Mouse (Mus musculus): ENCODE results near the gene Flt3l.
"Not testable (repeated sequence)": the region's sequence is repeated elsewhere in the genome, so short reads cannot be mapped to it uniquely, and the experiment has no call there.

The Flt3l gene

GRCm38 (mm10) chr7:45144368-45145174, 8.3 kb upstream of the Flt3l start:
- DNase-seq (ENCODE audit: low read depth, low spot score), result no peak

GRCm38 (mm10) chr7:45141914-45142313, 5.7 kb upstream of the Flt3l start:
- no peak for DNase-seq (ENCODE audit: low read depth, low spot score)

GRCm38 (mm10) chr7:45141319-45141718, 5.1 kb upstream of the Flt3l start:
- no peak for DNase-seq (ENCODE audit: low read depth, low spot score)

GRCm38 (mm10) chr7:45139904-45140723, 3.9 kb upstream of the Flt3l start:
- no peak for DNase-seq (ENCODE audit: low read depth, low spot score)

GRCm38 (mm10) chr7:45138403-45138802, 2.2 kb upstream of the Flt3l start:
- no peak for DNase-seq (ENCODE audit: low read depth, low spot score)

DNA sequence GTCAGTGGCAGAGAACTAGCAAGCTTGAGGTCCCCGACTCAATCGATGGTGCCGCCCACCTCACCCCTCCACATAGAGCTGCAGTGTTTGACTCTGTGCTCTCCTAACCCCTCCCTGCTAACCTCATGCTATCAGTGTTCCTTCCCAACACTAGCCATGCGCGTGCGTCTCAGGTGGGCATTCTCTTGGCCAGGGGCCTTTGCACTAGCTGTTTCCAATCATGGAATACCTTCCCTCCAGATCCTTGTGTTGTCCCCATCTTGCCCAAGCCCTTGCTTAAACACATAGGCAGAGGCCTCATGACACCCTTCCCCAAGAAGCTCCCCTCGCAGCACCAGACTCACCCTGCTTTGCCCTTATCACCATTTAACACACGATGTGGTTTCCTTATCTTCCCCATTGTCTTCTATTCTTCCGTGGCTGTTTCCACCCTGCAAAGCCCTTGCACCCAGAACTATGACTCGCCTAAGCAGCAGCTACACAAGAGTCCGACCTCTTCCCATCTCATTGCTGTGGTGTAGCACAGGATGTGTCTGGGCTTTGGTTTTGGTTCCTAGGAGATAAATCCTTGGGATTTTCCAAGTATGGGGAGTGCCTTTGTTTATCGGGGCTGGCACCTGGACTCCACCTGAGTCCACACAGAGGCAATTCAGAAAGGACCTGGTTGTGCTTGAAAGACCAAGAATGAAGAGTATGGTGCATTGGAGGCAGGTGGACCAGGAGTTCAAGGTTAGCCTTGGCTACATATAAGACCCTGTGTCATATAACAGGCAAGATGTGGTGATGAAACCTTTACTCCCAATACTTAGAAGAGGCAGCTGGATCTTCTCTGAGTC, 1.2 kb upstream of the Flt3l start:
- no peak for DNase-seq (ENCODE audit: low read depth, low spot score)

DNA sequence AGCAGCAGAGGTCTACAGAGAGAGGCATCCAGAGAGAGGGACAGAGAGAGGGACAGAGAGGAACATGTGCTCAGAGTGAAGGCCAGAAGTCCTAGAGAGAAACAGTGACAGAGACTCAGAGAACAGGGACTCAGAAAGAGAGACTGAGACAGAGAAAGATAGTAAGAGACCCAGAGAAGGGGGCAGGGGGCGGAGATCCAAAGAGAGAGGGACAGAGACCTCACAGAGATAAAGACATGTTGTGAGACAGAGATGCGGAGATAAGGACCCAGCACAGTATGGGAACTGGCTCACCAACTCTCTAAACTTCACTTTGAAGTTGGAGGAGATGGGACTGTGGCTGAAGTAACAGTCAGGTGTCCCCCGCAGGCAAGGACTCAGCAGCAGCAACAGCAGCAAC, 862 bp downstream of the Flt3l start:
- no peak for DNase-seq (ENCODE audit: low read depth, low spot score)

DNA sequence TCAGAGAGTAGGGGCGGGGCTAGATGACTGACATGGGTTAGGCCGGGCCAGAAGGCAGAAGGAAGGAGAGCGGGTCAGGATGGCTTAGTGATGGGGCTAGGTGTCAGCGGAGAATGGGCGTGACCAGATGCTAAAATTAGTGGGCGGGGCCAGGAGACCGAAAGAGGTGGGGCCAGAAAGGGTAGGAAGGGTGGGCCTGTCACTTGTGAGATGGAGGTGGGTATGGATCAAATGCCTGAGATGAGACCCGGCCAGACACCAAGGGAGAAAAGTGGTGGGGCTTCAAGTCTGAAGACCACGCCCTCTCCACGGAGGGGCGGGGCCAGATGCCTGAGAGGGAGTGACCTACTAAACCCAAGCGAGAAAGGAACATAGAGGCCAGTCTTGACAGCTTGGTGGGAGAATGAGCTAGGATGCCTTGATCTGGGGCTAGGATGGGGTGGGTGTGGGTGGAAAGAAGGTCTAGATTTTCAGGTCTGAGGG, 1.6 kb downstream of the Flt3l start:
- peak; percentile 97 for DNase-seq (ENCODE audit: low read depth, low spot score)

DNA sequence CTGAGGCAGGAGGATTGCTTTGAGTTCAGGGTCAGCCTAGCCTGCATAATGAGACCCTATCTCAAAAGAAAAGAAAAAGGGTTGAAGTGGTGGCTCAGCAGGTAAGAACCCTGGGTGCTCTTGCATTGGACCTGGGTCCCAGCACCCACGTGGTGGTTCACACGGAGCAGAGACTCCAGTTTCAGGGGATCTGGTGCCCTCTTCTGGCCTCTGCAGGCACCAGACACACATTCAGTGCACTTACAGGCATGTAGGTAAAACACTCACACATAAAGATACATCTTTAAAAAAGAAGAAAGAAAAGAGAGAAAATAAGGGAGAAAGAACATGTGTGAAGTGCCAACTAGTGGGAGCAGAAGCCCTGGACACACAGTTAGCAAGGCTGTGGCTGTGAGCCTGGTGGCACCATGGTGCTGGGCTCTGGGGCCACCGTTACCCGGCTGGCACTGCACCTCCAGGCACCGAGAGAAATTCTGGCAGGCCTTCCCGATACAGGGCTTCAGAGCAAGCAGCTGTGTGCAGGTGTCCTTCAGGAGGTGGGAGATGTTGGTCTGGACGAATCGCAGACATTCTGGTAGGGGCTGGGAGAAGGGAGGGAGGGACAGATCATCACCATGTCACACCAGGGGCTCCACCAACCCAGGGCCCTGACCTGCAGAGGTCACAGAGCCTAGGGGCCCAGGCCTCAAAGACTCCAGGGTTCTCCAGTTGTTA, 2.6 kb downstream of the Flt3l start:
- peak; percentile 87 for DNase-seq (ENCODE audit: low read depth, low spot score)

GRCm38 (mm10) chr7:45131850-45132249, 4.4 kb downstream of the Flt3l start:
- DNase-seq (ENCODE audit: low read depth, low spot score), result no peak

DNA sequence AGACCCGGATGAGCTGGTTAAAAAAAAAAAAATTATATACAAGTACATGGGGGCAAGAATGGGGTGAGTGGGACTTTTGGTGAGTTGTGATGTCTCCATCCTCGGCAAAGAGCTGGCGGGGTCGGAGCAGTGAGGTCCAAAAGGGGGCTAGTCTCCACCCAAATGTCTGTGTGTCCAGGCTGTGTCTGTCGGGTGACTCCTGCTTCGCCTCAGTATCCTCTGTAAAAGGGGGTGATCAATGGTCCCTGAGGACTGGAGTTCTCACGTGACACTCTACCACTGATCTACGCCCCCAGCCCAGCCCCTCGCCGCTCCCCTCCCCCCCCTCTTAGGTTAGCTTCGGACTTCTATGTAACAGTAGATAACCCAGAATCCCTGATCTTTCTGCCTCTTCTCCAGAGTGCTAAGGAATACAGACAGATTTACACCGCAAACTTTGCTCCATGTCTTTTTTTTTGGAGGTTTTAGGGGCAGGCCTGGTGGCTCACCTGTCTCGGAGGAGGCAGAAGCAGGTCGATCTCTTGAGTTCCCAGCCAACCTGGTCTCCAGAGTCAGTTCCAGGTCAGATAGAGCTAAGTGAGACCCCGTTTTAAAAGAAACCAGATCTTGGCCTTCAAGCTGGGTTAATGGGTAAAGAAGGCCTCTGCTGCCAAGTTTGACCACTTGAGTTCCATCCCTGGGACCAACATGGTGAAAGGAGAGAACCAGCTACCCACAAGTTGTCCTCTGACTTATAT, 6.3 kb downstream of the Flt3l start:
- DNase-seq (ENCODE audit: low read depth, low spot score), result peak; percentile 67

DNA sequence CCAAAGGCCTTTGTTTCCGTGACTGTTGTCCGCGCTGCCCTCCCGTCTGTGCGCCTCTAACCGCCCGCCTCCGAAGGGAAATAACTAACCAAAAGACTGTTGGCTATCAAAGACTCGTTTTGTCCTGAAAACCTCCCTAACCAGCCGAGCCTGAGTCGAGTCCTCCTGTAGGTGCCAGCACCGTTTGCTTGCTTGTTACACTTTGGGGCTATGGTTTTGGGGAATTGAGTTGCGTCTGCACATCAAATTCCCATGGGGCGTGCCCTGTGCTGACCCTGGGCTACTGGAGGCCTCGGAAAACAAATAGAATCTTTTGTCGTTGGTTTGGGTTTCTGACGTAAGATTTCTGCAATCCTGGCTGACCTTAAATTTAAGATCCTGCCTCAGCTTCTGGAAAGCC, 6.9 kb downstream of the Flt3l start:
- DNase-seq (ENCODE audit: low read depth, low spot score), result no peak

DNA sequence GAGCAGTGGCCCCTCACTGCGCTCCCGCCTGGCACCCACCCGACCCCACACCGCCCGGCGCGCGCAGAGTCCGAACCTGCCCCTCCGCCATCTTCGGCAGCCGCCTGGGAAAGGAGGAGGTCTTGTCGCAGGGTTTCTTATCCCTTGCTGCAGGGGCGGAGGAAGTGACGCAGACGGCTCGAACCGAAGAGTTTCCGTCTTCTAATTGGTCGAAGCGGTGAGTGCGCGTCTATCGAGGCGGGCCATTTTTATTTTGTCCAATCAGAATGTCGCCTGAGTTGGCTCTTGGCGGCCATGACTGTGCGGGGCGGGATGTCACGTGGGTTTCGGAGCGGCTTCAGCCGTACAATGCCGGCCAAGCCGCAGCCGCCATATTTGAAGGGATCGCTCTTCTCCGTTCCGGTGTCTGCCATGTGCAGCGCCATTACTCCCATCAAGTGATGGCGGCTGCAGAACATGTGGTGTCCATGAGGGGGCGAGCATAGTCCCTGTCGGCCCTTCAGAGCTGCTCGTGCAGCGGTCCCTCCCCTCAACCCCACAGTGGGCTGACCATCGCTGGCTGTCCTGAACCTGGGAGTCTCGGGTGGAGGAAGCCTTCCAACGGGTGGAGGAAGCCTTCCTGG, 7.5 kb downstream of the Flt3l start, which contains the start of gene Rpl13a:
Gene Rpl13a (minus strand): TSS at position 138 of the 623 bp plus-strand sequence.
- peak; percentile 99 for DNase-seq (ENCODE audit: low read depth, low spot score)

DNA sequence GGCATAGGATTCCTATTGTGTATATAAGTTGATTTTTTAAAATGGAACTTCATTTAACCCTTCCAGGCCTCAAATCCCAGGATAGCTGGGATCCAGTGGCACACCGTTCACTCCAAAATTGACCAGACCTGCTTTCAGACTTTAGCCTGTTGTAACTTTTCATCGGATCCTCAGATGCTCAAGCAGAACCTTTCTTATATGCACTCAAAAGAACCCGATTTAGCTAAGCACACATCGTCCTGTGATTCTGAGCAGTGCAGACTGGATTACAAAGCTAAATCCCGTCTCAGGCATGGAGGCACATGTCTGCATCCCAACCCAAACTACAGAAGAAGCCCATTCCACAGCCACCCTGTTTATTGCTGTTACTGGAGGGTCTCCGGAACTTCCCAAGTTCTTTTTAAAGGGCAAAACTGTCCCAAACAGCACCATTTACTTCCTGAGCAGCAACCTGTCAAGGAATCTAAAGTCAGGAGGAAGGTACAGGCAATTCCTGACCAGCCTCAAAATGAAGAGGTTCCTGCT, 8.5 kb downstream of the Flt3l start:
- DNase-seq (ENCODE audit: low read depth, low spot score), result no peak

GRCm38 (mm10) chr7:45126844-45127699, 9.2 kb downstream of the Flt3l start:
- DNase-seq (ENCODE audit: low read depth, low spot score), result no peak

GRCm38 (mm10) chr7:45126147-45126843, 9.9 kb downstream of the Flt3l start:
- no peak for DNase-seq (ENCODE audit: low read depth, low spot score)

DNA sequence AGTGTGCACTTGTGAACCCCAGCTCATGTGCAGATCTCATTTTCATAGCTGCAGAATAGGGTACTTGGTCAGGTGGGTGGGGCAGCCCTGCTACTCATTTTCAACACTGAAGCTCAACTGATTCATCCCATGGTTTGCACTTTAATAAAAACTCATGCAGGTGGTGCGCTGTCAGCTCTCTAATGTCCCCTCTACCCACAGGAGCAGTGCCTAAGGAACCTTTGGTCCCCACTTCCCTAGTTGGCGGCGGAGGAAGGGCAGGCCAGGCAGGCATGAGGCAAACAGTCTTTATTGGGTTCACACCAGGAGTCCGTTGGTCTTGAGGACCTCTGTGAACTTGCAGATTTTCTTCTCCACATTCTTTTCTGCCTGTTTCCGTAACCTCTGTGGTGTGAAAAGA, 10.6 kb downstream of the Flt3l start:
- DNase-seq (ENCODE audit: low read depth, low spot score), result not testable (repeated sequence)

GRCm38 (mm10) chr7:45125144-45125600, 11.1 kb downstream of the Flt3l start:
- peak; percentile 83 for DNase-seq (ENCODE audit: low read depth, low spot score)

Data from ES-CJ7 (cell line).